Mouse (Mus musculus) liver, embryonic 14.5 days (tissue): Measurements from ENCODE around the gene Zfp653.

Experiments
- CTCF ChIP-seq: IDR thresholded peaks from 2 replicates; pipeline ENCODE4 v1.5.1; 2016; ENCODE audit warnings: antibody characterized with exemption, low read depth, control low read depth
- EP300 ChIP-seq: IDR thresholded peaks from 2 replicates; pipeline ENCODE4 v1.6.1; 2016; ENCODE audit warnings: antibody characterized with exemption, low read depth

- no peak for TF ChIP-seq CTCF
- no peak for TF ChIP-seq EP300
Measured at GRCm38 (mm10) chr9:22058011-22058424, 13.2 kb downstream of the Zfp653 start.
